Mouse (Mus musculus) brain, embryonic 18.5 days (tissue): ENCODE results near the gene Alkbh6.

ENCODE experiments used
- DNase-seq: peaks from one replicate; pipeline ENCODE4 v3.0.0-alpha.2; 2012; ENCODE audit warnings: low read depth, low spot score

Gene Alkbh6

GRCm38 (mm10) chr7:30308076-30309005 is at the start of gene Alkbh6:
TSS of gene Alkbh6 (plus strand) at chr7:30308717.
- DNase-seq: peak; percentile 94

- DNase-seq: no peak
These were observed 43.5 kb upstream of the Alkbh6 start for GRCm38 (mm10) chr7:30265041-30265440.

DNA sequence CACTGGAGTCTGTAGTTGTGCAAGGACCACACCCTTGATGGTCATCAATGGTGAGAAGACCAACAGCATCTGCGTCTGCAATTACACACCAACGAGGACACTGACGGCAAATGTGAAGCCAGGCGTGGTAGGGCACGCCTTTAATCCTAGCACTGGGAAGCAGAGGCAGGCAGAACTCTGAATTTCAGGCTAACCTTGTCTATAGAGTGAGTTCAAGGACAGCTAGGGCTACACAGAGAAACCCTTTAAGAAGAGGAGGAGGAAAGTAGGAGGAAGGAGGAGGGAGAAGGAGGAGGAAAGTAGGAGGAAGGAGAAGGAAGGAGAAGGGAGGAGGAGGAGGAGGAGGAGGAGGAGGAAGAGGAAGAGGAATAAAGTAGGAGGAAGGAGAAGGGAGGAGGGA is 43.0 kb upstream of the Alkbh6 start:
- DNase-seq: no peak

GRCm38 (mm10) chr7:30265935-30266334 is 42.6 kb upstream of the Alkbh6 start:
- DNase-seq: no peak

GRCm38 (mm10) chr7:30266780-30267179 is 41.7 kb upstream of the Alkbh6 start:
- DNase-seq: no peak

- DNase-seq: no peak
These were observed 38.9 kb upstream of the Alkbh6 start for GRCm38 (mm10) chr7:30269641-30270040.

DNA sequence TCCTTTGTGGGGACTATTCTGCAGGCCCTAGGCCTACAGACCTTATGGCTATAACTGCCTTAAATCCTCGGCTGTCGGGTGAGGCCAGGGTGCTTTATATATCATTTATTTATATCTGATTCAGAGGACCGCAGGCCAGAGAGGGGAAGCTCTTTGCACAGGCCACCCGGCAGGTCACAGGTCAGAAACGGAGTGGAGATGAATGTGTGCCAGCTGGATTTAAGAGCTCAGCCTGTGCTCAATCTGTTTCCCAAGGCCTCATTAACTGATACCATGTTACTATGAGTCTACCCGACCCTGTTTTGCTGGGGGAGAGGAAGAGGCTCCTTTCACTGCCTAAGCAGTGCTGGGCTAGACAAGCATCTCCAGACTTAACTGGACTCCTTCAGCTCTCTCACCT is 34.1 kb upstream of the Alkbh6 start:
- no peak for DNase-seq

- DNase-seq: no peak
These were observed 29.6 kb upstream of the Alkbh6 start for GRCm38 (mm10) chr7:30278911-30279310.

DNA sequence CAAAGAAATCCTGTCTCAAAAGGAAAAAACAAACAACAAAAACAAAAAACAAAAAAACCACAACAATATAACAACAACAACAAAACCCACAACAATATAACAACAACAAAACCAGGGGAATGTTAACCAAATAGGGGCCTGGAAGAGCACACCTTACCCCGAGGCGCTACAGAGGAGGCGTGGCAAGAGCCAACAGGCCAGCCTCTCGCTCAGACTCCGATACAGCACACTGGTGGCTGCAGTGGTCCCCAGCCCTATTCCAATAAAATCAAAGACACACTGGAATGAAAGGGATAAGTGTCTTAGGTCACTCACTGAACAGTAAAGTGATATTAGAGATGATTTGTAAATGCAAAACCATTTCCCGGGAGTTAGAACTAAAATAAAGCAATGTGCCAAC is 29.0 kb upstream of the Alkbh6 start:
- DNase-seq: no peak

DNA sequence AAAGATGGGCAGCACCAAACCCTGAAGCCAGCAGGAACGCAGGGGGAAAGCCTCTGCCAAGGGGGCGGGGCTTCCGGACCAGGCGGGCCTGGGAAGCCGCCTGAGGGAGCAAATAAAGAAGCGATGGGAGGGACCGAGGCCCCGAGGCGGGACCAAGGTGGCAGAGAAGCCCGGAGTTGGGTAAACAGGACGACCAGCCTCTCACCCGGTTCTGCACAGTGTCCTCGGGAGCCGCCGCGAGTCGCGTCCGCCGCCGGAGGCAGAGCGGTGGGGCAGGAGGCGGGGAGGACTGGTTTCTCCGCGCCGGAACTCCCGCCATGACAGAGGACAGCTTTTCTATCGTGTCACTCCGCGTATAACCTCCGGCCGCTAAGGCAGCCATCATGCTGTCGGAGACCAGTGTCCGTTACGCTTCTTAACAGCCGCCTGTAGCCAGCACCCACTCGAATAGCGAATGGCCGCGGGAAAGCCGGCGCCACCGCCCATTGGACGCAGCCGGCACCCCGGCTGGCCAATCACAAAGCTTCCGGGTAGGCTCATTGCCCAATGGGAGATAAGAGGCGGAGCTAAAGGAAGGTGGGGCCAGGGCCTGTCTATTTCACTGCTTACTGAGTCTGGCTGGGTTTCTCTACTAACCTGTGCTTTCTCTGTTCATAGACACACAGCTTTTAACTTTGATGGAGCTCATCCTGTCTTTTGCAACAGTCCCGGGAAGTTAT is 28.4 kb upstream of the Alkbh6 start, which contains the start of the genes Thap8 and Wdr62:
Gene Thap8, plus strand, starts transcription at position 144 of the 719 bp plus-strand sequence.
Gene Wdr62, minus strand, starts transcription at position 469 of the 719 bp plus-strand sequence.
- DNase-seq: peak; percentile 91

DNA sequence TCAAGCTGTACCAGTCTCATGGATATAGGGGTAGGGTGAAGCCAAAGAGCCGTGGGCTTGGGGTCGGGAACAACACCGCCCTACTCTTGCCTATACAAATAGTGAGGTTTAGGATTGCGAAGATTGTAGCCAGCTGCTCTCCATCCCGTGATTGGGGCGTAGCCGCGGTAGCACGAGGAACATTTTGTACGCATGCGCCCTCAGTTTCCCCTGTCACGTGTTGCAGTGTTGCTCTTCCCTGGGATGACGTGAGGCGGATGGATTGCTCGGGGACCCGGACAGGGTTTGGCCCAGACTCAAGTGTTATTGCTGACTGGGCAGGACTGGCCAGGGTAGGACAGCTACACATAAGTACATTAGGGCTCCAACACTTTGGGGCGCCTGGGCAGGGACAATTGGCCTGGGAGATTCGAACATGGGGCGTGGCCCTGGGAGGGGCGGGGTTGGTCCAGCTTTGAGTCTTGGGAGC is 27.8 kb upstream of the Alkbh6 start:
- peak; percentile 86 for DNase-seq

GRCm38 (mm10) chr7:30281522-30281921 is 27.0 kb upstream of the Alkbh6 start:
- no peak for DNase-seq

DNA sequence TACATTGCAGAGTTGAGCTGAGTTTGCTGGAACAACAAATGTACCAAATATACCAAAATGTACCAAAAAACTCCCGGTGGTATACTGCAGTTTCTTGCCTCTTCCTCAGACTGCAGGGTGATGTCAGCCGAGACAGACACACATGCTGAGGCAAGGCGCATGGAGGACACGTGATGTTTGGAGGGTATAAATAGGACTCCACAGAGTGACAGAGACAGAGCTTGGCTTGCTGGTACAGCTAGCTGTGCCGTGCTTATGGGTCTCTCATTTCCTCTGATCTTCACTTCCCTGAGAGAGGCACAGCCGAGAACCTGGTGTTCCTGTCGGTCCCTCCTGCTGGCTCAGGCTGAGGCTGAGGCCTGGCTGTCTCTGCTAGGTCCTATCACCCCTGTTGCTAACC is 25.8 kb upstream of the Alkbh6 start:
- DNase-seq: no peak

DNA sequence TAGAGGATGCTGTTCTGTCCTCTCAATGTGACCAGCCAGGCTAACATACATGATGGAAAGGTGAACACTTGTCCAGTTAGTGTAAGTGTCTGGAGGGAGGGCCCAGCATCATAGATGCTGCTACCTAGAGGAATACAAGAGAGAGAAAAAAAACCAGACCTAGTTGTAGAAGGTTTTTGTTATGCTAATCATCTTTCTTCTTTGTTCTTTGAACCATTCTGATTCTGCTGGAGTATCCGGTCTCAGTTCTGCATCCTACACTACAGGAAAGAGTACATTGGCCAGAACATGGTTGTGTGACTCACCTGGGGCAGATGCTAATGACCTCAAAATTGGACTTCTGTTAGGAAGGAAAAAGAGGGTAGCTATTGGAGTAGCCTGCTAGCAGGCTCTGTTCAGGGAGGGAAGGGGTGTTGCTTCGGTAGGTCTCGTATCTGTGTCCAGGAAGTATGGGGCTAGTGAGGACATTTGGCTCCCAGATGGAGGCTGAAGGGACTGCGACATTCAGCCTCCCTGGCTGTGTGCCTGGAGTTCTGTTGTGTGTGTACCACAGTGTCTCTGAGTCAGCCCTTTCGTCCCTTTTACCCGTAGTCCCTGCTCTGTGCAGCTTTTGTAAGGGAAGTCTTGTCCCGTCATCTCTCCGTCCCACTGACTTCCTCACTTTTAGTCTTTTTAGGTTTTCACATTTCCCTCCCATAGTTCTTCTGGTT is 21.7 kb upstream of the Alkbh6 start:
- DNase-seq: no peak

- no peak for DNase-seq
These were observed 20.5 kb upstream of the Alkbh6 start for GRCm38 (mm10) chr7:30288046-30288445.

- DNase-seq: no peak
These were observed 19.3 kb upstream of the Alkbh6 start for GRCm38 (mm10) chr7:30289071-30289713.

- DNase-seq: no peak
These were observed 18.7 kb upstream of the Alkbh6 start for GRCm38 (mm10) chr7:30289714-30290399.

GRCm38 (mm10) chr7:30291215-30292131 is 17.0 kb upstream of the Alkbh6 start, which contains the start of gene Clip3:
TSS of gene Clip3 (plus strand) at chr7:30291728.
- peak; percentile 77 for DNase-seq

GRCm38 (mm10) chr7:30293795-30294194 is 14.7 kb upstream of the Alkbh6 start:
- no peak for DNase-seq

DNA sequence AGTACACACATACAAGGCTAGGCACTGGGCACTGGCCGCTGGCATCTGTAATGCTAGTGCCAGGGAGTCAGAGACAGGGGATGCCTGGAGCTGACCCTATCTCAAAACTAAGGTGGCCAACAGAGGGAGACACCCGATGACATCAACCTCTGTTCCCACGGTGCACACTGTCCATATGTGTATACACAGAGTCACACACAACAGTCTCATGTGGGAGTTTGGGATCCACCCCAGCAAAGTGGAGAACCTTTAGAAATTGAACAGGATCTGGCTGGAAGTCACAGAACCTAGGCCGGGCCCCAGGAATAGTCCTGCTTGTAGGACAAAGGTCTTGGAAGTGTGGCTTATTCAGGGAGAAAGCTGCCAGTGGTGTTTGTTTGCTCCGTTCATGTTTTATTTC is 14.2 kb upstream of the Alkbh6 start:
- no peak for DNase-seq
